Mouse (Mus musculus): ENCODE data around the gene Polr1b. TPM values are rescaled to one million over a fixed set of nuclear protein-coding genes. Genes with fewer than 3 reads are reported as not detected.
A peak's percentile ranks its signal among the peaks of the same experiment; 100 is the strongest.

The Polr1b gene
- total RNA-seq, 2 experiments from 2014 or later, result 11.9 to 12.2 TPM

DNA sequence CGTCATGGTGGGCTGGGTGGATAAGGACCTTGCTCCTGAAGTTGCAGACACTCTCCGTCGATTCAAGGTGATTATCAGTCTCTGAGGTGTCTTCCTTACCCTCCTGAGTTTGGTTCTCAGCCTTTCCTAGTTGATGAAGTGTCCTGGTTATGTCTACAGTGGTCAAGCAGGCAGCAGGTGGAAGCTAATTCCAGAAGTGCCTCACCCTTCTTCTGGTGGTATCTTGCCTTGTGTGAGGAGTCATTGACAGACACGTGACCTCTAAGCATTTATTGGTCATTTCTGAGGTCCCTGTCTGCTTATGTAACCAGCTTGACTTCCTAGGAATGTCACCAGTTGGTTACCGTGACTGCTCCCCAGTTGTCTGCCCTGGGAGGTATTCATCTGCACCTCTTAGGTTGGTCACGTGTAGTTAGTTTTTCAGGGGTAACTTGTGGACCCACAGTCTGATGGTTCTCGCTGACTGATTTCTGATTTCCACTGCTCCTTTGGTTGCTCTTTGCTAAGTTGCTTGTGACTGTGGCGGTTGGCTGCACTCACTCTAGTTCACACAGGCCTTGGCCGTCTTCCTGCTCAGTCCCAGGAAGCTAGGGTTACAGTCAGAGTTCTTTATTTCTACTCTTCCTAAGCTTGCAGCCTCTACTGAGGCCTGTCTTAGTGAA is 15.0 kb downstream of the Polr1b start:
- intact Hi-C loops (cut with DNase I), result no loop called here
- DNase-seq, result no peak

DNA sequence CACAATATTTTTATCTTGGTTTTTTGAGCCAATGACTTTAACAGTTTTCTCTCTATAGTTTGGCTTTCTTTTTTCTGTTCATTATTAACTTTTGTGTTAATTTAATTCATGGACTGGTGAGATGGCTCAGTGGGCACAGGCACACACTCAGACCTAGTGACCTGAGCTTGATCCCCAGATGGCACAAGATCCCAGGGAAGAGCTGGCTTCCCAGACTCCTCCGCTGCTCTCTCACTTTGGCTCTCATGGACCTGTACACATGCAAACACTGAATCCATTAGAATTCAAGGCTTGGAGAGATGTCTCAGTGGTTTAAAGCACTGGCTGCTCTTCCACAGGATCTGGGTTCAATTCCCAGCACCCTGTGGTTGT is 15.6 kb downstream of the Polr1b start:
- DNase-seq, result no peak
- intact Hi-C loops (cut with DNase I), result no loop called here

DNA sequence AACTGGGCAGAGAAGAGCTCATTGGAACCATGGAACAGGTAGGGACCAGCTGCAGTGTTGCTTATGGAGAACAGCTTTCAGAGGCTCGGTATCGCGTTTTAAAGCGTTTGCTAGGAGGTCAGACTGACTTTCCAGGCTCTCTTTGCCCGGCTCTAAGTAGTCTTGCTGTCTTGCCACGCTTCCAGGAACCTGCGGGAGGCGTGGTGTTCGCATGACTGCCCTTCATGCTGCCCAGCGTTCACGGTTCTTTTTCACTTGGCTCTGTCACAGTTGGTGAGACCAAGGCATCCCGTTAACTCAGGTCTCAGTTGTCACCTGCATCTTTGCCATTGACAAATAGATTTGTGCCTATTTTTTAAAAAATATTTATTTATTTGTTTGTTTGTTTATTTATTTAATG is 17.3 kb downstream of the Polr1b start:
- no peak for DNase-seq
- intact Hi-C loops (cut with DNase I), result no loop called here

DNA sequence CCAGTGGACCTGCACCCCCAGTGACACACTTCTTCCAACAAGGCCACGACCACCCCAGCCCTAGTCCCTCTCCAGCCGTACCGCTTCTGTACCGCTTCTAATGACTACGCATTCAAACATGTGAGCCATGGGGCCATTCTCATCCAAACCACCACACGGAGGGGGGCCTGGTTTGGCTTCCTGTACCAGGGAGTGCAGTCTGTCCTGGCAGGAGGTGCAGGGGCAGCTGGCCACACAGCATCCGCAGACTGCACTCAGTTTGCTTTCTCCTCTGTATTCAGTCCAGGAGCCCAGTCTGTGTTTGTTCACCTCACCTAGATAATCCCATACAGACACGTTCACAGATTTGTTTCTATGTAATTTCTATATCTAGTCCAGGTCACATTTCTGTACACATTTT is 21.2 kb downstream of the Polr1b start:
- DNase-seq, result no peak
- intact Hi-C loops (cut with DNase I), result no loop called here

DNA sequence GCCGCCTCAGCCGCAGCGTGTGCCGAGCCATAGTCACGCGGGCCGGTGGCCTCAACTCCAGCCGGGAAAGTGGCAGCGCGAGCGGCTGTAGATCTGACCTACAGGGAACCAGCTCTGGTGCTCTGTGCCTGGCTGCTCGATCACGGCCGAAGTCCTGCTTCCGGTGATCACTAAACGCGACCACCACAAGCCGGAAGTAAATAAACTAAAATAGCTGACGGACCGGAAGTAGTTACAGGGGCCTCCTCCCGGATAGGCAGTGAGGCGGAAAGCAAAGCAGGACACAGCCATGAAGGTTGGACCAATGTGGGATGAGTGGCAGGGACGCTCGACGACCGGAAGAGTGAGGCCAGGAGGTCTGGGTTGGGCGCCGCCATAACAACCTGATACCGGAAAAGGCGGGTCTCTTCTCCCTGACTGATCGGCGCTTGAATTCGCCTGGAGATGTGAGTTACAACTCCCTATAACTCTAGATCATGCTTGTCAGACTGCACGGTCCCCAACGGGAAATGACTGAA is 28.7 kb downstream of the Polr1b start, which contains the start of gene Chchd5:
Gene Chchd5, plus strand, starts transcription at position 289 of the 518 bp plus-strand sequence.
- intact Hi-C loops (cut with DNase I), result loop anchor here (1.0 to 2.0 kb wide), 2 partner anchors 28 to 69 kb away; partner anchors contain the start of gene Slc20a1
- peak; percentile 82 to 87 for DNase-seq

DNA sequence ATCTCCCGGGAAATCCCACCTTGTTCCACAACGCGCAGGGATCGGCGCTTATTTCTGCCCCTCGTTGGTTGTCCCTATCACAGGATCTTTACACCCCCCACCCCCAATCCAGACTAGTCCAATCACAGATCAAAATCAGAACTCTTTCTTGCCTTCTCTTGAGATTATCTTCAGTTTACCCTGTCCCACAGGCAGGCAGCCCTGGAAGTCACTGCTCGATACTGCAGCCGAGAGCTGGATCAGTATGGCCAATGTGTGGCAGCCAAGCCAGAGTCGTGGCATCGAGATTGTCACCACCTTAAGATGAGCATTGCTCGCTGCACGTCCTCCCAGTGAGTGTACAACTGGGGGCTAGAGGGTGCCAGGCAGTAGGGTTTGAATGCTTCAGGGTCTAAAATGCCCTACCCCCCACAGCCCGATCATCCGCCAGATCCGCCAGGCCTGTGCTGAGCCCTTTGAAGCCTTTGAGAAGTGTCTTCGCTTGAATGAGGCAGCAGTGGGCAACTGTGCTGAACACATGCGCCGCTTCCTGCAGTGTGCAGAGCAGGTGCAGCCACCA is 29.3 kb downstream of the Polr1b start:
- intact Hi-C loops (cut with DNase I), result loop anchor here (1.0 to 2.0 kb wide), 2 partner anchors 29 to 69 kb away; partner anchors contain the start of gene Slc20a1
- peak in 1 of 2 experiments; percentile 24 for DNase-seq

DNA sequence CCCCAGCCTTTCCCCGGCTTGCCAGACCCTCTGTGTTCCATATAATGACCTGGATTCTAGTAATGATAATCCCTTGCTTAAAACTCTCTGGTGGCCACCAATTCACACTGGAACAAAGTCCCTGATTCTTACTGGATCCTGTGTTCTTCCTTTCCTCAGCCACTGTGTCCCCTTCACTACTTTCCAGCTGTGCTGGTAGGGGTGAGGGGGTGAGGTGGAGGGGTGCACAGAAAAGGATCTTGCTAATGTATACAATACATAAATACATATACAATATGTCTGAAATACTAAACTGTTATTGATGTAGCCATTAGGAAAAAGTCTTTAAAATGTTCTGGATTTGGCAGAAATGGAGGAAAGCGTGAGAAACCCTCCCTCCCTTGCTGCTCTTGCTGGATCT is 30.0 kb downstream of the Polr1b start:
- no peak for DNase-seq
- intact Hi-C loops (cut with DNase I), result no loop called here

DNA sequence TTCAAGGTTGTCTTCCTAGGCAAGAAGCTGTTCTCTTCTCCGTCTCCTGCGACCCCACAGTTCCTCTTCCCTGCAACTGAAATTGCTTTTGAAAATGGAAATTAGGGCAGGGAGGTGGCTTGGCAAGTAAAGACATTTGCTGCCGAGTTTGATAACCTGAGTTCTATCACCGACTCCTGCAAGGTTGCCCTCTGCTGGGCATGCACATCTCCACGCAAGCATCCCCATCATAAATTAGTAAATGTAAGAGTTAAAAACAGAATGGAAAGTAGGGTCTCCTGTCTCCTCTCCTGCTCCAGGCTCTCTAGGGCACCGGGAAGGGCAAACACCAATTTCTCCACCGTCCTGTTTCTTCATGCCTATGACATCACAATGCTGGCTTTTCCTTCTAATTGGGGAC is 31.4 kb downstream of the Polr1b start:
- intact Hi-C loops (cut with DNase I), result no loop called here
- DNase-seq, result no peak

DNA sequence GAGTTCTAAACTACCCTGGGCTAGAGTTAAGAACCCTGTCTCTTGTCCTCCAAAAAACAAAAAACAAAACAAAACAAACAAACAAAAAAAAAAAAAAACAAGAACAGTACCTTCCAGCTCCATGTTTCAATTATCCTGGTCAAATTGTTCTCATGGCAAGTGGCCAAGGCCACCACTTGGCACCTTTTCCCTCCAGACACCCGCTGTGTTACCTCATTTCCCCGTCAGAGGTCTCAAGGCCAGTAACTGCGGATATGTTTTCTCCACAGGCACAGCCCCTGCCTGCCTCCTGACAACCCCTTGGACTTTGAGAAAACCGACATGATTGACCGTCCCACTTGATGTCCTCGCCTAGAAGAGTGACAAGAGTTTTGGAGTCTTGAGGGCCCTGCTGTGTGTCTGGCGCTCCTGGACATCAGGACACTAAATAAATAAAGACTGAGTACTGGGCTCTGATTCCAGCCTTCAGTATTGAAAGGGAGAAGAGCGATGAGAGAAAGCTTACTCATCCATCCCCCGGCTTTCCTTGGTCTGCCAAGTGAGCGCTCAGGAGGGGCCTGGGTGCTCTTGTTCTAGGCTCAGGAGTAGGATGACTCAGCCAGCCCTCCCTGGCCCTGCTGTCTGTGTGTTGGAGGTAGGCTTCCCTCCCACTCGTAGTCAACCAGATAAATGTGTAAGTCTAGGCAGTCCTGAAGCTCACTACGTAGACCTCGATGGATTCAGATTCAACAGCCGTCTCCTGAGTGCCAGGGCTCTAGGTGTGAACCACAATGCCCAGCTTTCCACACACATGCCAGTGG is 32.4 kb downstream of the Polr1b start:
- intact Hi-C loops (cut with DNase I), result no loop called here

DNA sequence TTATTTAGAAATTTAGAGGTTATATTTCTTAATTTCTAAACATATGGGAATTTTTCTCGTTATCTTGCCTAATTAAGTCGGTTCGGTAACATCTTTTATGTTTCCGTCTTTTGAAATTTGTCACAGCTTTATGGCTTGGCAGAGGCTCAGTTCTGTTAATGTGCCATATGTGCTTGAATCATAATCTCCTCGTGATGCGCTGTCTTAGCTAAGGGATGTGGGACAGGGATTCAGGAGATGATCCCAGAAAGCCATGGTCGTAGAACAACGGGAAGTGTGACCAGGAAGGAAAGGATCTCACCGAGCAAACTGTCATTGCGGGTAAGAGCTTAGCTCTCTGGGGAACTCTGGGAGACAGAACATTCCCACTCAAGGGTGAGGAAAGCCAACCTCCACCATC is 39.1 kb downstream of the Polr1b start:
- no peak for DNase-seq
- intact Hi-C loops (cut with DNase I), result no loop called here

More for the DNA sequence above, 32.4 kb downstream of the Polr1b start:
- DNase-seq, result no peak

DNA sequence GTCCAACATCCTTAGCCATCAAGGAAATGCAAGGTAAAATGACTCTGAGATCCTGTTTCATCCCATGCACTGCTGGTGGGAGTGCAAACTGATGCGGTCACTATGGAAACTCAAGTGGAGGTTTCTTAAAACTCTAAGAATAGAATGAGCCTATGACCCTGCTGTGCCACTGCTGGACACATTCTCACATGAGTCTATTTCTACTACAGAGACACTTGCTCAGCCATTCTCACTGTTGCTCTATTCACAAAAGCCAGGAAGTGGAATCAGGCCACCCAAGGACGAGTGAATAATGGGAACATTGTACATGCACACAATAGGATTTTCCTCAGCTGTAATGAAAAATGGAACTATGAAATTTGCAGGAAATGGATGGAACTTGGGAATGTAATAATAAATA is 48.0 kb downstream of the Polr1b start:
- intact Hi-C loops (cut with DNase I), result no loop called here
- DNase-seq, result no peak

DNA sequence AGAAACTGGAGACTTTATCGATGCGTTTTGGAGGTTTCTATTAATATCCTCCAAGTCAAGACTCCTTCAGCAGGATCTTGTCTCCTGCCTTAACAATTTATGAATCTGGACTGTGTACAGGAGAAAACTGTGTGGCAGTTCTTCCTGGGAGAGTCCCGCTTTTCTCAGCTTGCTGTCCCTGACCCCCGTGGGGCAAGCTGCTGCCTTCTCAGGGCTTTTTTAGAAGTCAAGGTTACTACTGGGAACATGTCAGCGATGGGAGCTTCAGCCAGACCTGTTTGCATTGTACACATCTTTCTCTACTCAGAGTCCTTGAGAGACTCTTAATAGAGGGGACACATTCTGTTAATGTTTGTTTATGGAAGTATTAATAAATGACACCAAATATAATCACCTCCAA is 49.6 kb downstream of the Polr1b start:
- intact Hi-C loops (cut with DNase I), result no loop called here
- DNase-seq, result no peak

DNA sequence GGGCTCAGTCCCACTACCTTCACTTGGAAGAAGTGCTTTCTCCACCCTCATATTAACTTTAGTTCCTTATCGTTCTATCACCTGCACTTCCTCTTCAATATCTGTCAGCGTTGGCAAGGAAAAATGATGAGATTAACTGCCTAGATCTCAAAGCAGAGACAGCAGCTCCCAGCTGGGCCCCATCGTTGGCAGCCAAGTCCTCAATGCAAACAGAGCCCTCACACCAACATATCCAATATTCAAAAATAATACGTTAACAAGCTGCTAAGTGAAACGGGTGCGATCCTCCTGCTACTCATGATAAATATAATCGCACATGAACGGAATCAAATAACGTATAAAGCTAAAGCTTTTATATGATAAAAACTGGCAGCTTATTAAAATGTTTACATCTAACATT is 50.3 kb downstream of the Polr1b start:
- intact Hi-C loops (cut with DNase I), result no loop called here
- DNase-seq, result no peak

DNA sequence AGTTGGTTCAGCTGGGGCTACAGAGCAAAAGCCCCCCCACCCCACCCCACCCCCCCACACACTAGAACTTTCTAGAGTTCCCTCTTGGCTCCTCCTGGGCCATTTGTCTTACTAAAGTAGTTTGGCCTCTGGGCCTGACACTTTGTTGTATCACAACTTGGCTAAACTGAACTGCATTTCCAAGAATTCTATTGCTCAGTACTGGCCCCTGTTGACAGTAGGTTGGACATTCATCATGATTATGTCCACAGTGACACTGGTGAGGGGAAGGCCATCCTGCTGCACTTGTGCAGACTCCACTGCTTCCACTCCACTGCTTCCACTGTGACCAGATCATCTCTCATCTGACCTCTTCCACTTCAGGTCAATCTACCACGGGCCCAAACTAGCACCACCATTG is 52.0 kb downstream of the Polr1b start:
- DNase-seq, result no peak
- intact Hi-C loops (cut with DNase I), result no loop called here

DNA sequence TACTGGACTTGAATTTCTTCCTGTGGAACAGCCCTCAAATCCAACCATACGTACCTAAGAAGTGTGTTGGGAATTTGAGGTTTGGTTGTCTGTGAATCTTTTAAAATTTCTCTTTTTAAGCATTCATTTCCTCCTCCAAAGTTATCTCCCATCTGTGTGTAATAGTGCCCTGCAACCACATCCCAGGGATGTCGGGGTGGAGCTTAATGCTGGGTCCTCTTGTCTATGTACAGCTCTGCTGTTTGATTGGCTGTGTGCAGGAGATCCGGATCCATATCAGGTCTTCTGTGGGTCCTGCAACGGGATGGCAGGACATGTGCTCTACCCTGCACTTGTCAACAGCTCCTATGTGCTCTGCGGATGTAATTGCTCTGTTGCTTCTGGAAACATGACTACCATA is 64.0 kb downstream of the Polr1b start:
- intact Hi-C loops (cut with DNase I), result no loop called here
- no peak for DNase-seq

DNA sequence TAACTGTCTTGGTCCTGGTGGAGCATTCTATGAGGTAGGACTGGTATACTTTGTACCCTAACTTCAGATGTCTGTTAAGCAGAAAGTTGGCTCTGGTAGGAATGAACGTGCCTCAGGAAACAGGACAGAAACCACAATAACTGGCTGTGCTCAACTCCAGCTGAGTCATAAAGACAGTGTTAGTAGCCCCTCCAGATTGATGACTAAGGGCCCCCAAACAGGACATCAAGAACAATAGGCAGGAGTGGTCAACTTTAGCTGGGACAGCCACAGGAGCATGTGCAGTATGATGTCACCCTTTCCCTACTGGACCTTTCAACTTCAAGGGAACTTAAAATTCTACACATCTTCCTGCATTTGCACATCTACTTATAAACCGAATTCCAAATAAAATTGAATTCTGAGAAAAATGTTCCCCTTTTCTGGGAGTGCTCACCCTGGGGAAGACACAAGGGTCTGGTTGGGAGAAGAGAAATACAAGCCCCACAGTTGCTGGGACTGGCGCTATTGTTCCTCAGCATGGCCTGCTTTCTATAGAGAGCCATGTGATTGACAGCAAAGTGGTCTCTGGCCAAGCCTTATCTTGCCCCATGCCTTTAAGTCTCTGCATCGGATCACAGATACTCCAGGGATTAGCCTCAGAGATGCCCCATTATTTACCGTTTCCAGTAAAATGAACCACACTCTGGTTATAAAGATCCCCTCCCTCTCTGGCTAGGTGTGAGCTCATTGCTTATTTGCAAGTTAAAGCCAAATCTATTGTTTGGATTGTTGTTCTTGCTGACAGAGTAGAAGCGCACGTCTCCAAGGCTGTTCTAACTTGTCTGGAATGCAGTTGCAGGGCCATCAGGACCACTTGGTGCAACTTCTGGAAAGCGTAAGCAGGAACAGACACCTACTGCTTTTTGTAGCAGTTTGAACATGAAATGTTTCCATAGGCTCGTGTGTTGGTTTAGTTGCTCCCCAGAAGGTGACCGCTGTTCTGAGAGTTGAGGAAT is 66.0 kb downstream of the Polr1b start:
- no peak for DNase-seq
- intact Hi-C loops (cut with DNase I), result no loop called here

DNA sequence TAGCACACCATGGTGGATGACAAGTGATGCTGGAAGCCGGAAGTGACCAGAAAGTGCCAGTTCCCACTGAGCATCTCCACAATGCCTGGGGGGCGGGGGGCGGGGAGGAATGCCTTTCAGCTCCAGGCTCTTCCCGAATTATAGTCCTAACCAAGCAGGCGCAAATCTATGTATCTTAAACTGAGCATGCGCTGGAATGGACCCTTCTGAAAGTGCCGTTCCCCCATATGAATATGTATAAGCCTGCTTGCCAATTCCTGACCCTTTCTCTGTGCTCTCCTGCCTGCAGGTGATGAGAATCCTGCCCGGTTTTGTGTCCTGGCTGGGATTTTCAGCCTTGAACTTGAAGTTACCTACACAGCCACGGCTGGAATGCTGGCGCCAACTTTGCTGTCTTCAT is 72.6 kb downstream of the Polr1b start:
- intact Hi-C loops (cut with DNase I), result loop anchor here (5.0 kb wide), 1 partner anchor 34 kb away; no protein-coding TSS in a partner anchor
- no peak for DNase-seq

DNA sequence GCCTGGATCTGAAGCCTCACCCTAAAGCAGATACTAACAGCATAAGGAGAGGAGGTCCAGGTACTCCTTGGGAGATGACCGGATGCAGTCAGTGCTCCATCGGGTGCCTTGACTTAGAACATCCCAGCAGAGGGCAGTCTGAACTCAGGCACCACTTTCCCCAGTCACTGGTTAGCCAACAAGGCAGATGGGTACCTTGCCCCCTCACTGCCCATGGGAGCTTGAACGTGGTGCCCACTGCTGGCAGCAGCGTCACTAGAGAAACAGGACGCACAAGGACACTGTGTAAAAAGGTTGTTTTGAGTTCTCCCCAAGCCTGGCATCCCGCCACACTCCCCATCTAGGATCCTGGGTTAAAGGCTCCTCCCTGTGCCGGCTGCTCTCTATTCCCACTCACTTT is 73.7 kb downstream of the Polr1b start:
- peak; percentile 61 to 65 for DNase-seq
- intact Hi-C loops (cut with DNase I), result loop anchor here (1.0 to 5.0 kb wide), 3 partner anchors 33 to 260 kb away; no protein-coding TSS in a partner anchor

DNA sequence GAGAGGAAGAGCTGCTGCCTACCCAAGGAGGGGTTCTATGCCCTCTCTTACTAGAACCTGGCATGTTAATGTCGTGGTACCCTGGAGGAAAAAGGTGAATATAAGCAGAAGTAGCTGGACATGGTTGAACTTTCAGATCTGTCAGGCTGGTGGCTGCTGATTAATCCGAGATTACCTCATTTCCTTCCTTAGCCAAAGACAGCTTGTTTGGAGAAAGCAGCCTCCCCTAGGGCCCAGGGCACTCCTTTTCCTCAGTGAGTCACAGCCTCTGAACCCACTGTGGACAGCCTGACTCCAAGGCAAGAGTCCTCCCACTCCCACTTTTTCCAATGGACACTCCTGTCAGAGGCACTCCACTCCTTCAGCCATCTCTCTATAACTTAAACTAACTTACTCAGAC is 74.8 kb downstream of the Polr1b start:
- intact Hi-C loops (cut with DNase I), result loop anchor here (2.0 kb wide), 1 partner anchor 259 kb away; no protein-coding TSS in a partner anchor
- DNase-seq, result no peak
